Comparison of ENCODE assay signal across 9 mouse cellular contexts in the genomic region with DNA sequence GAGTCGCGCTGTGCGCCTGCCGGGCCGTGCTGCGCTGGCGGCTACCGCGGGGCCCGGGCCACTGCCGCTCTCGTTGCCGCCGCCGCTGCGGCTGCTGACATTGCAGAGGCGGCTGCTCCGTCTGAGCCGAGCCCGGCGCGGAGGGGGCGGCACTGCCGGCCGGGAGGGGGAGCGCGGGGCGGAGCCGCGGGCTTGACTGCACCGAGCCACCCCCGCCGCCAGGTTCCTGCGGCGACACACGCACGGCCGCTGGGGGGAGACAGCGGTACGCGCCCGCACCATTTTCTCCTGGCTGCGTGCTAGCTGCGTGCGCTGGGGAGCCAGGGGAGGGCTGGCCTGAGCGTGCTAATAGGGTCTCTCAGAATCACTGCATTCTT. TPM values are rescaled to one million over a fixed set of nuclear protein-coding genes. Genes with fewer than 3 reads are reported as not detected.
DNase-seq lines count a peak whose midpoint lies in the region; ATAC-seq lines count a peak whose summit lies in the region.
"Had no signal": no experiment of that assay in that cellular context is flagged by ENCODE, and none has a peak within 500 bp of the region (broad histone marks: within the 10 kb centered on the region; RNA-seq: fewer than 3 reads in every experiment).

TSS of gene Ube2ql1 (minus strand) at position 131 of the 377 bp plus-strand sequence.

- peak; percentile 91 for ATAC-seq in embryonic facial prominence, embryonic 12.5 days (ENCODE audit: insufficient number of reproducible peaks, insufficient read depth, low FRiP score, low TSS enrichment)

- H3K4me2 ChIP-seq in embryonic facial prominence, embryonic 12.5 days (replicated peaks) = peak within 1 kb of the TSS; percentile 98

- H3K36me3 ChIP-seq in embryonic facial prominence, embryonic 12.5 days = no peaks in the 10 kb centered on the region

- no peaks in the 10 kb centered on the region for H3K9me3 ChIP-seq in embryonic facial prominence, embryonic 12.5 days

- H3K27ac ChIP-seq in embryonic facial prominence, embryonic 12.5 days = peak within 1 kb of the TSS; percentile 7; the same call in 1 of the 2 replicates

- WGBS in embryonic facial prominence, embryonic 12.5 days = under 1% methylated on average over 42 of the region's 46 CpGs

- peak within 1 kb of the TSS; percentile 59 for H3K9ac ChIP-seq in embryonic facial prominence, embryonic 12.5 days

- DNase-seq in adrenal gland, postnatal 4 days (ENCODE audit: low spot score in 2 of 2) = peak; percentile 61 to 66
- peak; percentile 65 for DNase-seq in heart, adult 8-10 months (ENCODE audit: low spot score)
- peak; percentile 86 for DNase-seq in kidney, adult 18-20 months
- DNase-seq in left cerebral cortex, postnatal 36 days (ENCODE audit: low spot score in 2 of 2) = peak; percentile 94 to 97
- peak; percentile 90 for DNase-seq in mesoderm, embryonic 11.5 days (ENCODE audit: low read depth, low spot score)
- peak; percentile 92 for DNase-seq in right cerebral cortex, postnatal 4 days
- peak; percentile 72 to 84 for DNase-seq in urinary bladder, postnatal 4 days (ENCODE audit: low spot score in 2 of 2)

- intact Hi-C loops in left cerebral cortex, postnatal 36 days (cut with DNase I) = loop anchor here (2.0 to 5.0 kb wide), 6 partner anchors 38 to 843 kb away; no protein-coding TSS in a partner anchor

- peaks cover 11% of the 10 kb centered on the region for H3K4me1 ChIP-seq in embryonic facial prominence, embryonic 12.5 days

- peaks cover 64% of the 10 kb centered on the region for H3K27me3 ChIP-seq in embryonic facial prominence, embryonic 12.5 days

- H3K4me3 ChIP-seq in embryonic facial prominence, embryonic 12.5 days = peak within 1 kb of the TSS; percentile 62

RNA-seq across cellular contexts. Expression of gene Ube2ql1, which starts in this region (rescaled TPM):
- total RNA-seq in adrenal gland, postnatal 4 days (2021) = 1 to 10 TPM; 1.9 to 2.9 TPM
- 2.8 and 3.6 TPM in 2 replicates for polyA plus RNA-seq in embryonic facial prominence, embryonic 12.5 days (2016; fragmentation: Nextera tagmentation; extraction: Ambion mirVana)
- total RNA-seq in heart, adult 8-10 months (2022) = 1 to 10 TPM; 4.7 to 7.9 (median 7.0) TPM
- total RNA-seq in left cerebral cortex, postnatal 36 days (2021) = 100 to 1,000 TPM; 209 to 239 TPM
- total RNA-seq: neutrophil, adult 5-6 weeks had no signal

Comparison
In these comparisons a context has a peak if more than half of its experiments do, and no peak if none do; other contexts are left out.
1. Peak in every context shown above with its lines: DNase-seq, ATAC-seq, H3K4me3 ChIP-seq and H3K27ac ChIP-seq.
2. RNA of gene Ube2ql1 (total RNA-seq): 209 to 239 TPM in left cerebral cortex, postnatal 36 days; 4.7 to 7.9 TPM in heart, adult 8-10 months and 1.9 to 2.9 TPM in adrenal gland, postnatal 4 days; every median in the first group is over 10 times any median in the second.